Mouse (Mus musculus): ENCODE data around the gene Mettl15. TPM values are rescaled to one million over a fixed set of nuclear protein-coding genes. Genes with fewer than 3 reads are reported as not detected.

The Mettl15 gene
- polyA plus RNA-seq, 1 experiment from 2014 or later = 15.1 TPM

DNA sequence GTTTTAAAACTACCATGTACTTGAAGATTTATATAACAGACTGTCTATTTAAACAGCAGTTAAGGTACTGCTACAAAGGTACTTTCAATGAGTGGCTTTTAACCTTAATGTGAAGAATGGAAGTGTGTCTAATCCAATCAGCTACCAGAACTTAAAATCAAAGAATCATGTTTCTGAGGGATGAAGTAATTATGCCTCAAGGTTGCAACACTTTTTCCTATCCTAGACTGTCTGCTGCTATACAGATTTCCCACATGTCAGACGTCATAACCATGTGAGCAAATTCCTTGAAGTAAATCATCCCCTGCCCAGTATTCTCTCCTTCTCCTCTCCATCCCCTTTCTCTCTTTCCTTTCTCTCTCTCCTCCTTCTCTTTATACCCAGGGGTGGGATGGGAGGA is 140.2 kb downstream of the Mettl15 start:
- Histone ChIP-seq H3K4me2 (ENCODE audit: low read depth, low read length) (no peak overlapping the region), H3K27me3 (ENCODE audit: control insufficient read depth, insufficient read depth, low read depth, low read length) (no peaks in the 10 kb centered on the region), H3K4me1 (replicated peaks; ENCODE audit: control insufficient read depth, insufficient read depth, low read length) (no peaks in the 10 kb centered on the region), H3K27ac (ENCODE audit: low read length) (no peak overlapping the region), H3K9me3 (ENCODE audit: control insufficient read depth, low read length) (no peaks in the 10 kb centered on the region), H3K4me3 (ENCODE audit: low read length) (no peak overlapping the region), H3K9ac (ENCODE audit: low read length) (no peak overlapping the region), H3K36me3 (ENCODE audit: control insufficient read depth, insufficient read depth, low read length) (no peaks in the 10 kb centered on the region)
- ATAC-seq (ENCODE audit: low read depth) = no peak
- 39% methylated on average over 1 of the region's 1 CpGs for WGBS

- no peak for ATAC-seq (ENCODE audit: low read depth)
- WGBS = 66% methylated on average over 6 of the region's 6 CpGs
Observed at GRCm38 (mm10) chr2:109137276-109137675, 143.3 kb downstream of the Mettl15 start.

DNA sequence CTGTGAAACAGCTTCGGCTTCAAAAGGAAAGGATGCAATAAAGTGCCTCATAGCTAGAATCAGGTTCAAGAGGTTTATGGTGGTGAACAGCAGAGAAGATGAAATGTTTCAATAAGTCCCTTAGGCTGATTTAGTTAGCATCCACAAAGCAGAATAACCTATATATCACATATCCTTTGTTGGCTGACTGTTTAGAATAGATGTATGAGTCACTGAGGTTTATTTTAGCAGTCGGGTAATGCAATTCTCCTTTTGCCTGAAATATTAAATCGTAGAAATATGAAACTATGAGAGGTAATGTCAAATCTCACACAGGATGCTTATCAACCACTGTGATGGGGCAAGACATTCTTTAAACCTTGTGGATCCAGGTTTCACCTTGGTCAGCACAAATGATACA is 149.8 kb downstream of the Mettl15 start:
- WGBS = 82% methylated on average over 3 of the region's 3 CpGs
- H3K36me3 ChIP-seq (ENCODE audit: control insufficient read depth, insufficient read depth, low read length) = no peaks in the 10 kb centered on the region
- H3K9me3 ChIP-seq (ENCODE audit: control insufficient read depth, low read length) = no peaks in the 10 kb centered on the region
- H3K4me3 ChIP-seq (ENCODE audit: low read length) = no peak overlapping the region
- ATAC-seq (ENCODE audit: low read depth) = no peak
- no peak overlapping the region for H3K4me2 ChIP-seq (ENCODE audit: low read depth, low read length)
- no peak overlapping the region for H3K27ac ChIP-seq (ENCODE audit: low read length)
- H3K4me1 ChIP-seq (replicated peaks; ENCODE audit: control insufficient read depth, insufficient read depth, low read length) = no peaks in the 10 kb centered on the region
- no peak overlapping the region for H3K9ac ChIP-seq (ENCODE audit: low read length)
- H3K27me3 ChIP-seq (ENCODE audit: control insufficient read depth, insufficient read depth, low read depth, low read length) = no peaks in the 10 kb centered on the region

More at GRCm38 (mm10) chr2:109137276-109137675, 143.3 kb downstream of the Mettl15 start:
- Histone ChIP-seq H3K9ac (ENCODE audit: low read length) (no peak overlapping the region), H3K27me3 (ENCODE audit: control insufficient read depth, insufficient read depth, low read depth, low read length) (no peaks in the 10 kb centered on the region), H3K4me2 (ENCODE audit: low read depth, low read length) (no peak overlapping the region), H3K9me3 (ENCODE audit: control insufficient read depth, low read length) (no peaks in the 10 kb centered on the region), H3K4me1 (replicated peaks; ENCODE audit: control insufficient read depth, insufficient read depth, low read length) (no peaks in the 10 kb centered on the region), H3K4me3 (ENCODE audit: low read length) (no peak overlapping the region), H3K36me3 (ENCODE audit: control insufficient read depth, insufficient read depth, low read length) (no peaks in the 10 kb centered on the region), H3K27ac (ENCODE audit: low read length) (no peak overlapping the region)

GRCm38 (mm10) chr2:109129921-109130320 is 150.6 kb downstream of the Mettl15 start:
- Histone ChIP-seq H3K27me3 (ENCODE audit: control insufficient read depth, insufficient read depth, low read depth, low read length) (no peaks in the 10 kb centered on the region), H3K9ac (ENCODE audit: low read length) (no peak overlapping the region)
- 90% methylated on average over 3 of the region's 3 CpGs for WGBS

DNA sequence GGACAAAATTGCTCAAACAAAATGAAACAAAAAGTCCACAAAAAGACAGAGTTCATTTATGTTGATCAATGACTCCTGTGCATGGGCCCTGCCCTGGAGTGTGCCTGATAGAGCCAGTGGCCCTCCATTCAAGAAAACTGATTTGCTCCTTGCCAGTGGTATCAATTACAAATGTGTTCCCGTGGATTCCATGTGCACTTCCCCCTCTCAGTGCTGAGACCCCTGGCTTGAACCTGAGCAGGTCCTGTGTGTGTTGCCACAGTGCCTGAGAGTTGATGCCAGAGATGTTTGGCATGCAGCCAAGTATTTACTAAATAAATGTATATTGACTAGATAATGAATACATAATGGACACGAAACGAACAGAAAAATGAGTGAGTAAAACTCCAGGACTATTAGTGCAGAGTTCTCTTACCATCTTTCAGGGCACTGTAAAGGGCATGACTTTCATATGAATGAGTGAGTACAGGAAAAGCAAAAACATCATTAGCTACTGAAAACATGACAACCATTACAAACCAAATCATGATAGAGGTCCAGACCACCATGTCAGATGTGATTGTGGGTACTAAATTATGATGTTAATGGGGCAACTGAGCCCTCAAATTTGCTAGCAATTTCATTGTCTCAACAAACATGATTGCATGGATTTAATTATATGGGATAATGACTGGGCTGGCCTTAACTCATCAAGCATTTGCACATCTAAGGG is 174.6 kb downstream of the Mettl15 start:
- H3K27ac ChIP-seq (ENCODE audit: low read length) = no peak overlapping the region
- H3K4me1 ChIP-seq (replicated peaks; ENCODE audit: control insufficient read depth, insufficient read depth, low read length) = no peaks in the 10 kb centered on the region
- no peak for ATAC-seq (ENCODE audit: low read depth)
- no peaks in the 10 kb centered on the region for H3K36me3 ChIP-seq (ENCODE audit: control insufficient read depth, insufficient read depth, low read length)
- no peaks in the 10 kb centered on the region for H3K9me3 ChIP-seq (ENCODE audit: control insufficient read depth, low read length)
- no peak overlapping the region for H3K9ac ChIP-seq (ENCODE audit: low read length)
- H3K4me3 ChIP-seq (ENCODE audit: low read length) = no peak overlapping the region
- H3K4me2 ChIP-seq (ENCODE audit: low read depth, low read length) = no peak overlapping the region
- 52% methylated on average over 3 of the region's 3 CpGs for WGBS
- H3K27me3 ChIP-seq (ENCODE audit: control insufficient read depth, insufficient read depth, low read depth, low read length) = no peaks in the 10 kb centered on the region

More at GRCm38 (mm10) chr2:109129921-109130320, 150.6 kb downstream of the Mettl15 start:
- Histone ChIP-seq H3K4me1 (replicated peaks; ENCODE audit: control insufficient read depth, insufficient read depth, low read length) (no peaks in the 10 kb centered on the region), H3K36me3 (ENCODE audit: control insufficient read depth, insufficient read depth, low read length) (no peaks in the 10 kb centered on the region), H3K9me3 (ENCODE audit: control insufficient read depth, low read length) (no peaks in the 10 kb centered on the region), H3K4me3 (ENCODE audit: low read length) (no peak overlapping the region), H3K27ac (ENCODE audit: low read length) (no peak overlapping the region), H3K4me2 (ENCODE audit: low read depth, low read length) (no peak overlapping the region)
- ATAC-seq (ENCODE audit: low read depth) = no peak

GRCm38 (mm10) chr2:109049686-109050085 is 230.9 kb downstream of the Mettl15 start:
- no peaks in the 10 kb centered on the region for H3K9me3 ChIP-seq (ENCODE audit: control insufficient read depth, low read length)
- H3K36me3 ChIP-seq (ENCODE audit: control insufficient read depth, insufficient read depth, low read length) = no peaks in the 10 kb centered on the region
- H3K4me2 ChIP-seq (ENCODE audit: low read depth, low read length) = no peak overlapping the region
- H3K27ac ChIP-seq (ENCODE audit: low read length) = no peak overlapping the region
- H3K9ac ChIP-seq (ENCODE audit: low read length) = no peak overlapping the region
- no peaks in the 10 kb centered on the region for H3K27me3 ChIP-seq (ENCODE audit: control insufficient read depth, insufficient read depth, low read depth, low read length)
- H3K4me3 ChIP-seq (ENCODE audit: low read length) = no peak overlapping the region
- ATAC-seq (ENCODE audit: low read depth) = no peak
- WGBS = 60% methylated on average over 2 of the region's 2 CpGs
- H3K4me1 ChIP-seq (replicated peaks; ENCODE audit: control insufficient read depth, insufficient read depth, low read length) = no peaks in the 10 kb centered on the region

Small RNA genes lying within 50 kb of the gene (microRNA-seq; reads per million reads assigned to microRNA genes)
- gene Gm24115 = not detected

Other genes with a start within 250 kb of the Mettl15 start
- 20.8 and 22.3 TPM in 2 replicates for gene Kif18a, start within 50 bp of the Mettl15 start, polyA plus RNA-seq (2015; fragmentation: Nextera tagmentation; extraction: Ambion mirVana)

Measured in lung, embryonic 16.5 days (tissue).